Mouse (Mus musculus): ENCODE results near the gene Tle1.

- TF ChIP-seq POLR2A (IDR thresholded peaks at IDR 0.05; ENCODE audit: low read depth, low read length) (no peak), CTCF (IDR thresholded peaks at IDR 0.05; ENCODE audit: extremely low read depth, insufficient read length, insufficient replicate concordance, low read depth, low read length) (no peak)
These were observed 35.0 kb downstream of the Tle1 start for GRCm38 (mm10) chr4:72165765-72166164.

Data from small intestine, adult 2 months (tissue).